Mouse (Mus musculus) left cerebral cortex, postnatal 10 days (tissue): ENCODE data around the gene Pip5kl1. TPM values are rescaled to one million over a fixed set of nuclear protein-coding genes. Genes with fewer than 3 reads are reported as not detected.

Source experiments
- DNase-seq, 2 experiments: peaks; one replicate each; pipeline ENCODE4 v3.0.0; 2021 to 2022; ENCODE audit warnings: low spot score in 2 of 2, mixed read lengths in 1 of 2; ENCODE audit errors: extremely low spot score in 1 of 2
- intact Hi-C: fragments of 180-260 bp; cut with DNase I; formaldehyde crosslinking; loops from one replicate; pipeline ENCODE4 v1.15.1; 2025
- total RNA-seq, 2 experiments: library from RNA; stranded (reverse); gene quantifications; 2 replicates each; pipeline ENCODE4 v1.2.3; 2021

The Pip5kl1 gene
- 10 to 100 TPM; 13.5 to 13.6 TPM for total RNA-seq

- no peak for DNase-seq
- intact Hi-C loops: no loop called here
These were observed at the start of gene Pip5kl1 for GRCm38 (mm10) chr2:32574497-32574896. Gene Pip5kl1, plus strand, starts transcription at chr2:32574797.

- intact Hi-C loops: no loop called here
These were observed 48.8 kb upstream of the Pip5kl1 start for GRCm38 (mm10) chr2:32525816-32526215.

GRCm38 (mm10) chr2:32527468-32527966 lies 47.1 kb upstream of the Pip5kl1 start:
- no peak for DNase-seq
- intact Hi-C loops: no loop called here

More at GRCm38 (mm10) chr2:32525816-32526215, 48.8 kb upstream of the Pip5kl1 start:
- no peak for DNase-seq

DNA sequence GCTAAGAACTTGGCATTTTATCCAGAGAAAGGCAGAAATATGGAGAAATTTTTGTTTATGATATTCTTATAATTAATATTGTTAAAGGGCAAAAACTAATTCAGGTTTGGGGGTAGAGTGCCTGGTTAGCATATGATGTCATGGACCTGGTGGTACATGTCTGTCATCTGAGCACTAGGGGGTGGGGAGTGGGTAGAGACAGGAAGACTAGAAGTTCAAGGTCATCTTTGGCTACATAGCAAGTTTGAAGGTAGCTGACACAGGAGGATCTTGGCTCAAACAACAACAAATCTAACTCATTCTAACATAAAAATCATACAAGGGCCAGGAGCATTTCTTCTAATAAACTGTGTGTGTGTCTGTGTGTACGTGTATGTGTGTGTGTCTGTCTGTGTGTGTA lies 46.3 kb upstream of the Pip5kl1 start:
- intact Hi-C loops: no loop called here

DNA sequence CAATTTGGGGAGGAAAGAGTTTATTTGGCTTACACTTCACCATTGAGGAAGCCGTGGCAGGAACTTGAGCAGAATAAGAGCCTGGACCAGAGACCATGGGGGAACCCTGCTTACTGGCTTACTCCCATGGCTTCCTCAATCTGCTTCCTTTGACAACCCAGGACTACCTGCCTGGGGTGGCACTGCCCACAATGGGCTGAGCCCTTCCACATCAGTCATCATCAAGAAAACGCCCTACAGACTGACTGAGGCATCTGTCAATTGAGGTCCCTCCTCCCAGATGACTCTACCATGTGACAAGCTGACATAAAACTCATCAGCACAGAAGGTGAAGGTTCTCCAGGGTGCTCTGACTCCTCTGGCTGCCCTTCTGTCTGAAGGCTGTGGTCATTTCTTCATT lies 44.1 kb upstream of the Pip5kl1 start:
- DNase-seq: no peak
- intact Hi-C loops: no loop called here

More for the DNA sequence above, 46.3 kb upstream of the Pip5kl1 start:
- DNase-seq: no peak

GRCm38 (mm10) chr2:32533163-32533562 lies 41.4 kb upstream of the Pip5kl1 start:
- intact Hi-C loops: no loop called here
- no peak for DNase-seq

DNA sequence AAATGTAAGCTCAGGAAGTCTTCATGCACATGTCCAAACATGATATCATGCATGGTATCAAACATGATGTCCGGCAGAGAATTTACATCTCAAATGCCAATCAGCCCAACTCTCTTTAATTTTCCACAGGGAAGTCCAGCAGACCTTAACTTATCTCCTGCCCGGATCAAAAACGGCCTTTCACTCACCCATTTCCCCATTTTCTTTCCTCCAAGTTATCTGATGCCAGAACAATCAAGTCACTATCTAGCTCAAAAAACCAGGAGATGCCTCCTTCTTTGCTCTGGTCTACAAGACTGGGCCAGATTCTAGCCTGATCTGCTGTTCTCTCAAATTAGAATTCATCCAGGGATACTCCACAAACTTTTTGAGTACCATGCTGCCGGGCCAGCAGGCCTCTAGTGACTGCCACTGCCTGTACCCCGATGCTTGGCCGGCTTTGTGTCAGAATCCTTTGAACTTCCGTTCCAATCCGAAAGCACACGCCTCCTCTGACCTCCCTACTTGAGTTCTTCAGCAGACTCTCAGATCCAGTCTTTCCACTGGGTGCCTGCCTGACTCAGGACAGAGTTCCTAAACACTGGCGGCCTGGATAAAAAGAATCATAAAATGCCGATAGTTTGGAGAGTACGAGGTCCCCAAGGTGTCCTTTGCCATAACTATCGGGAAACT lies 40.4 kb upstream of the Pip5kl1 start:
- peak in 1 of 2 experiments; percentile 65 for DNase-seq
- intact Hi-C loops: no loop called here

DNA sequence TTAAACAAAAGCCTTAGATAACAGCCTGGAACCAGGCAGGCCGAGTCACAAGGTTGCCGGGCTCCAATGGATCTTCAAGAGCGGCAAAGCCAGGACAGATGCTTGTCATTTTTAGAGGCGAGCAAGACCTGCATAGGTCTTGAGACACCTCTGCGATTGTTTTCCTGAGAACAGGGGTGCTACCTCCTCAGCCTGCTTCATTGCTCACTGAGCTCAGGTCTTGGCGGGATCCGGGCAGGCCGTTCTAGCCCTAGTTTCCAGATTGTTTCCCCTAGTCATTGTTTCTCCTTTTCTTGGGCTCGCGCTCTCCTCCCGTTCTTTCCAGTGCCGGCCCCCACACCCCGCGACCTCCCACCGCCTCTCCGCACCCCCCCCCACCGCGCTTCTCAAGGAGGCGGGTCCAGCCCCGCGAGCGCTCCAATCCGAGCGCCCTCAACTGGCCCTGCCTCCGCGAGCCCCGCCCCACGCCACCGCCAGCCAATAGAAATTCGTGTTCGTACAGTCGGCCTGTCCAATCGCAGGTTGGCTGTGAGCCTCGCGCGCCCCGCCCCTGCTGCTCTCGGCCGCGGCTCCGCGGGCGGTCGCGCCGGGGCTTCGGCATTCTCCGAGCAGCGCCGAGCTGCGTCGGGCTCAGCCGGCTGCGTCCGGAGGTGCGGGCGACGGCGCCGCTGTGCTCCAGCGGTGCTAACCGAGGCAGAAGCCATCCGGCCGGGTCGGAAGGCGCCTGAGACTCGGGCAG lies 39.7 kb upstream of the Pip5kl1 start, which contains the start of gene Fam102a:
Gene Fam102a, plus strand, starts transcription at position 600 of the 739 bp plus-strand sequence.
- intact Hi-C loops: loop anchor here (5.0 kb wide), 1 partner anchor 48 kb away; no protein-coding TSS in a partner anchor
- peak; percentile 98 to 100 for DNase-seq

DNA sequence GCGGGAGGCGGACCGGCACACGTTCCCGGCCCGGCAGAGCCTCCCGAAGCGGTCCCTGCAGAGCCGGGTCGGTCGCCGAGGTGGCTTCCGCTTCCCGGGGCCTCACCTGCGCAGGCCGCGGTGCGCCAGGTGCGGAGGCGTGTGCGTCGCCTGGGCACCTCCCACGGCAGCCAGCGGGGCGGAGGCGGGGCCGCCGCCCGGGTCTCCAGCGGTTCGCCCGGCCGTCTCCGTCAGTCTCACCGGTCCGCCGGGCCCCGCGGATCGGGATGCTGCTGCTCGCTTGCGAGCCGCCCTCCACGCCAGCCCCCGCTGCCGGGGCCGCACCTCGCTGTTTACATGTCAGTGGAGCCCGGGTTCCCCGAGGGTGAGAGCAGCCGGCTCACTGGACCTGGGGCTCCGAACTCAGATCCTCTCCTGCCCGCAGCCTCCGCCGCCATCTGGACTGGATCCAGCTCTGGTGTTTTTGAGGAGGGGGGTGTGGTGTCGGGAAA lies 39.1 kb upstream of the Pip5kl1 start:
- peak in 1 of 2 experiments; percentile 80 for DNase-seq
- intact Hi-C loops: loop anchor here (5.0 kb wide), 1 partner anchor 48 kb away; no protein-coding TSS in a partner anchor

DNA sequence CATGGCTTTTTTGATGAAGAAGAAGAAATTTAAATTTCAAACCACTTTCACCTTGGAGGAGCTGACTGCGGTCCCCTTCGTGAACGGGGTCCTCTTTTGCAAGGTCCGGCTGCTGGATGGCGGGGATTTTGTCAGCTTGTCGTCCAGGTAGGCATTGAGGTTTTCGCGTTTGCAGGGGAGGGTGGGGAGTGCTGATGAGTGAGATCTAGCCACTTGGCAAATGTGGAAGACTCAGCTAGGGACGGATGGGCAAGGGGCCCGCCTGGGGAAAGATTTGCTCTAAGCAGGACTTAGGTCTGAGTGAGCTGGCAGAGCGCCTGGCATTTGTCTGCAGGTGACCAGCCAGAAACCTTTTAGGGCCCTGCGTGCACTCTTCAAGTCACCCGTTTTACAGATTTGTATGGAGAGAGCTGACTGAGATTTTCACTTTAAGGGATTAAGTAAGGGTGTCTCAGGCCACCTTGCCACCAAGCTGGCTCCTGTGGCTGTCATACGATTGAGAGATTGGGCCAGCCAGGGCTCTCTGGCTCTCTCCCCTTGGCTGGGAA lies 38.4 kb upstream of the Pip5kl1 start:
- DNase-seq: peak in 1 of 2 experiments; percentile 58
- intact Hi-C loops: loop anchor here (5.0 kb wide), 1 partner anchor 49 kb away; no protein-coding TSS in a partner anchor

DNA sequence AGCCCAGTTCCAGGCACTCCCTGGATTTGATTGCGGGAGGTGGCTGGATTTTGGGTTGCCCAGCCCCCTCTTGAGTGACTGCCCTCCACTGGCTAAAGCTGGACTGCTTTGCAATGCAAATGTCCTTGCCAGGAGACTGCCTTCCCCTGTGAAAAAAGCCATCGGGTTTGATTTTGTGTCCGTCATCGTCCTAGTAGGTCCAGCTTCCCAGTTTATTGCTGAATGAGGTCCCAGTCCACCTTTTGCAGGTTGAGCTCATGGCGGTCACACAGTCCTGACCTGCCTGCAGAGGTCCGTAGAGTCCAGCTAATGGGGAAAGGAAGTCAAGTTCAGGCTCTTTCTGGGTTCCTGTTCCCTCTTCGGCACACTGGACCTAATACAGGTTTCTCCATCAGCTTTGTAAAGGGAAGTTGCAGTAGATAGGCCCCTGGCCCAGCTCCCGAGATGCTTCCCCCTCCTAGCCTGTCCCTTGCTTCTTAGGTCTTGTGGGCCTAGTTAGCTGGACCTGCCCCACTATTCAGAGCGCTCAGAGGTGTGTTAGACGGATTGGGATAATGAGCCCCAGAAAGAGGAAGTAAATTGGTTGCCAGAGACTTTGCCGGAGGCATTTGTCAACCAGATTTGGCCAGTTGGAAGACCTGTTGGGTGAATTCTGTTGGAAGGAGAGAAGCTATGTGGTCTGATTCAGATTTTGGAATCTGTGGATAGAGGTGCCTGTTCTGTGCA lies 37.8 kb upstream of the Pip5kl1 start:
- peak; percentile 43 to 65 for DNase-seq
- intact Hi-C loops: loop anchor here (5.0 kb wide), 1 partner anchor 49 kb away; no protein-coding TSS in a partner anchor

GRCm38 (mm10) chr2:32537360-32537905 lies 37.2 kb upstream of the Pip5kl1 start:
- intact Hi-C loops: loop anchor here (5.0 kb wide), 1 partner anchor 50 kb away; no protein-coding TSS in a partner anchor
- DNase-seq: no peak

DNA sequence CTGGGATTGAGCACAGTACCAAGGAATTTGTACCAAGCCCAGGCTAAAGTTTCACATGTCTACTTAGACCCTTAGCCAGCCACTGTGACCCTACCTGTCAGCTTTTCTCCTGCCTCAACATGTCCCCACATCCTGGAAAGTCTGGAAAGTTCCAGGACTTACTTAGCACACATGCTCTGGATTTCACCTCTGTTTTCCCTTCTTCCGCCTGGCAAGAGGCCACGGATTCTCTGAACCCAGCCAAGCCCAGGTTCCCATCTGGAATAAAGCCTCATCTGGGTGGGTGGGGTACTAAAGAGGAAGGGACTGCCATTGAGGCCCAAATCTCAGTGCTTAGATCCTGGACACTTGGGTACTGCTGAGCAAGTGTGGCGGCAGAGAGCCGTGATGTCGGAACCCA lies 36.7 kb upstream of the Pip5kl1 start:
- intact Hi-C loops: loop anchor here (5.0 kb wide), 1 partner anchor 51 kb away; no protein-coding TSS in a partner anchor

DNA sequence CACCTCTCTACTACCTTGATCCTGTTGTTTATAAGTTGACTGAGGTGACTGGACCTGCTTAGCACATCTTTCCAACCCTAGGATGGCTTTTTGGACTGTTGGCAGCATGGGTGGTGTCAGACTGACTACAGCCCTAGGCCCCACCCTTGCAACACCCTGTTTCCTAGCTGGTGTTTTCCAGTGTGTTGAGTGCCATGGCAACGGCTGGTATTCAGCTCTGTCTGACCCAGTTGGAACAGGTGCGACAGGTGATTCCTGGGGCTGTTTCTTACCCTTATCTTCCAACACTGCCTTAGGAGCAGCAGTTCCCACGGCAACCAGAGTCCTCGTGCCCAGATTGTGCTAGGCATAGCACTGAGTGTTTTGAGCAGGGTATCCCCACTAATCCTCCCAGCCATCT lies 36.1 kb upstream of the Pip5kl1 start:
- DNase-seq: no peak
- intact Hi-C loops: loop anchor here (5.0 kb wide), 1 partner anchor 51 kb away; no protein-coding TSS in a partner anchor

More for the DNA sequence above, 36.7 kb upstream of the Pip5kl1 start:
- no peak for DNase-seq

GRCm38 (mm10) chr2:32539452-32539981 lies 35.1 kb upstream of the Pip5kl1 start:
- intact Hi-C loops: loop anchor here (5.0 kb wide), 1 partner anchor 52 kb away; no protein-coding TSS in a partner anchor

GRCm38 (mm10) chr2:32541333-32541908 lies 33.2 kb upstream of the Pip5kl1 start:
- intact Hi-C loops: no loop called here
- no peak for DNase-seq

More at GRCm38 (mm10) chr2:32539452-32539981, 35.1 kb upstream of the Pip5kl1 start:
- no peak for DNase-seq

- intact Hi-C loops: no loop called here
These were observed 32.5 kb upstream of the Pip5kl1 start for GRCm38 (mm10) chr2:32541986-32542573.

More at GRCm38 (mm10) chr2:32541986-32542573, 32.5 kb upstream of the Pip5kl1 start:
- no peak for DNase-seq
